Mouse (Mus musculus): ENCODE measurements around the gene Rbm39. TPM values are rescaled to one million over a fixed set of nuclear protein-coding genes. Genes with fewer than 3 reads are reported as not detected.

The Rbm39 gene
- polyA plus RNA-seq, 2 experiments from 2014 or later, result 592 to 714 TPM

Other genes with a start within 250 kb of the Rbm39 start
- 10 to 100 TPM; 43.5 to 57.6 TPM for gene Uqcc1, start 249.9 kb downstream of the Rbm39 start, polyA plus RNA-seq (2017; shearing (Covaris generic))
- not detected for gene Gm15557, start 239.5 kb downstream of the Rbm39 start, polyA plus RNA-seq (2017; shearing (Covaris generic))
- gene Gdf5, start 234.9 kb downstream of the Rbm39 start, polyA plus RNA-seq (2017; shearing (Covaris generic)), result not detected
- gene Cep250, start 223.8 kb downstream of the Rbm39 start, polyA plus RNA-seq (2017; shearing (Covaris generic)), result 10 to 100 TPM; 34.0 to 50.2 TPM
- gene 6430550D23Rik, start 172.3 kb downstream of the Rbm39 start, polyA plus RNA-seq (2017; shearing (Covaris generic)), result 1 to 10 TPM; 1.1 to 4.9 TPM
- 100 to 1,000 TPM; 131 to 182 TPM for gene Ergic3, start 172.2 kb downstream of the Rbm39 start, polyA plus RNA-seq (2017; shearing (Covaris generic))
- gene Fer1l4, start 127.3 kb downstream of the Rbm39 start, polyA plus RNA-seq (2017; shearing (Covaris generic)), result not detected
- gene Spag4, start 115.1 kb downstream of the Rbm39 start, polyA plus RNA-seq (2017; shearing (Covaris generic)), result under 1 TPM in 1 of 2 experiments, not detected in 1; 0.15 TPM
- 10 to 100 TPM; 48.0 to 57.8 TPM for gene Cpne1, start 68.3 kb downstream of the Rbm39 start, polyA plus RNA-seq (2017; shearing (Covaris generic))
- gene Rbm12, start 68.3 kb downstream of the Rbm39 start, polyA plus RNA-seq (2017; shearing (Covaris generic)), result 10 to 100 TPM; 15.6 to 19.2 TPM
- 1 to 10 TPM; 7.7 to 8.0 TPM for gene Gm28036, start 53.1 kb downstream of the Rbm39 start, polyA plus RNA-seq (2017; shearing (Covaris generic))
- 100 to 1,000 TPM; 109 to 134 TPM for gene Romo1, start 36.2 kb downstream of the Rbm39 start, polyA plus RNA-seq (2017; shearing (Covaris generic))
- gene Nfs1, start 36.1 kb downstream of the Rbm39 start, polyA plus RNA-seq (2017; shearing (Covaris generic)), result 10 to 100 TPM; 40.2 to 47.6 TPM
- 10 to 100 TPM; 70.0 to 87.9 TPM for gene Phf20, start 16.2 kb upstream of the Rbm39 start, polyA plus RNA-seq (2017; shearing (Covaris generic))
- 1 to 10 TPM; 6.3 to 8.8 TPM for gene Cnbd2, start 132.1 kb upstream of the Rbm39 start, polyA plus RNA-seq (2017; shearing (Covaris generic))
- gene Scand1, start 132.5 kb upstream of the Rbm39 start, polyA plus RNA-seq (2017; shearing (Covaris generic)), result 1 to 10 TPM; 1.6 to 2.7 TPM
- under 1 TPM in 1 of 2 experiments, not detected in 1; 0.24 TPM for gene Epb41l1, start 240.7 kb upstream of the Rbm39 start, polyA plus RNA-seq (2017; shearing (Covaris generic))